Comparison of ENCODE assay signal across 25 mouse cellular contexts in genomic region chr2:80135076-80135475, GRCm38 (mm10). TPM values are rescaled to one million over a fixed set of nuclear protein-coding genes. Genes with fewer than 3 reads are reported as not detected.
"Had no signal": no experiment of that assay in that cellular context is flagged by ENCODE, and none has a peak within 500 bp of the region (broad histone marks: within the 10 kb centered on the region; RNA-seq: fewer than 3 reads in every experiment).

No protein-coding gene starts in this region.

- H3K36me3 ChIP-seq: heart, embryonic 13.5 days; heart, embryonic 15.5 days; hindbrain, embryonic 13.5 days; intestine, embryonic 15.5 days; limb, embryonic 13.5 days; liver, embryonic 13.5 days had no signal

- H3K4me3 ChIP-seq: heart, adult 2 months; heart, embryonic 13.5 days; heart, embryonic 15.5 days; hindbrain, embryonic 13.5 days; intestine, embryonic 15.5 days; layer of hippocampus, adult 2 months; left cerebral cortex, adult 2 months; limb, embryonic 13.5 days; liver, embryonic 13.5 days had no signal

- H3K9ac ChIP-seq: heart, embryonic 13.5 days; heart, embryonic 15.5 days; hindbrain, embryonic 13.5 days; intestine, embryonic 15.5 days; limb, embryonic 13.5 days; liver, embryonic 13.5 days had no signal

- H3K4me2 ChIP-seq: heart, embryonic 11.5 days; heart, embryonic 13.5 days; heart, embryonic 15.5 days; hindbrain, embryonic 13.5 days; intestine, embryonic 15.5 days; limb, embryonic 13.5 days; liver, embryonic 11.5 days; liver, embryonic 13.5 days had no signal

- H3K4me1 ChIP-seq: heart, embryonic 13.5 days; heart, embryonic 15.5 days; hindbrain, embryonic 13.5 days; intestine, embryonic 15.5 days; limb, embryonic 13.5 days; liver, embryonic 13.5 days had no signal

- ATAC-seq: hindbrain, embryonic 16.5 days; inflammation-experienced regulatory T-cells, adult 6 months; intestine, embryonic 15.5 days; intestine, postnatal 0 days had no signal

- H3K27me3 ChIP-seq: heart, embryonic 13.5 days; heart, embryonic 15.5 days; intestine, embryonic 15.5 days; limb, embryonic 13.5 days; liver, embryonic 13.5 days had no signal

- DNase-seq: gastrocnemius, postnatal 14 days; gastrocnemius, postnatal 36 days; heart, adult 11 months; heart, adult 2 months; heart, postnatal 14 days; heart, postnatal 36 days; kidney, adult 18-20 months; kidney, adult 8-10 months; kidney, postnatal 10 days; kidney, postnatal 25 days; kidney, postnatal 4 days; liver; liver, embryonic 13.5 days had no signal

- H3K27ac ChIP-seq: heart, adult 2 months; heart, embryonic 13.5 days; heart, embryonic 15.5 days; hindbrain, embryonic 13.5 days; intestine, embryonic 15.5 days; layer of hippocampus, adult 2 months; left cerebral cortex, adult 2 months; limb, embryonic 13.5 days; liver, embryonic 13.5 days had no signal

- H3K9me3 ChIP-seq: heart, embryonic 13.5 days; heart, embryonic 15.5 days; hindbrain, embryonic 13.5 days; intestine, embryonic 15.5 days; limb, embryonic 13.5 days; liver, embryonic 13.5 days had no signal

RNA-seq across cellular contexts. Expression of gene Pde1a, which starts 5.8 kb away (rescaled TPM):
- polyA plus RNA-seq: inflammation-experienced regulatory T-cells, adult 6 months had no signal
